Mouse (Mus musculus) myocyte (in vitro differentiated cells): ENCODE data around the gene Fcna. TPM values are rescaled to one million over a fixed set of nuclear protein-coding genes. Genes with fewer than 3 reads are reported as not detected.

Source experiments
- H3K27me3 ChIP-seq: one replicate; pipeline ENCODE4 v1.6.1; 2011; ENCODE audit not compliant: control insufficient read depth, insufficient read depth, insufficient read length
- H3K36me3 ChIP-seq: one replicate; pipeline ENCODE4 v1.6.1; 2011; ENCODE audit not compliant: control insufficient read depth, insufficient read depth
- H3K4me2 ChIP-seq: one replicate; pipeline ENCODE4 v1.6.1; 2011; ENCODE audit warnings: low read depth, control low read depth
- H3K4me3 ChIP-seq: one replicate; pipeline ENCODE4 v1.5.1; 2011; ENCODE audit warnings: mild to moderate bottlenecking, control low read depth, moderate library complexity
- H3K79me2 ChIP-seq: one replicate; pipeline ENCODE4 v1.6.1; 2011; ENCODE audit not compliant: control insufficient read depth, insufficient read depth
- H3ac ChIP-seq: one replicate; pipeline ENCODE4 v1.6.1; 2011; ENCODE audit not compliant: control insufficient read depth, insufficient read length
- CEBPB ChIP-seq: IDR thresholded peaks from 2 replicates; pipeline ENCODE4 v1.6.1; 2011; ENCODE audit warnings: mild to moderate bottlenecking, moderate library complexity; ENCODE audit not compliant: poor library complexity, insufficient read depth, severe bottlenecking
- E2F4 ChIP-seq: IDR thresholded peaks from one replicate; pipeline ENCODE4 v1.6.1; 2011; ENCODE audit warnings: mild to moderate bottlenecking, control low read depth, moderate library complexity; ENCODE audit not compliant: insufficient read depth
- MAX ChIP-seq: IDR thresholded peaks from one replicate; pipeline ENCODE4 v1.6.1; 2011; ENCODE audit warnings: low read depth, mild to moderate bottlenecking, control low read depth
- MYOD1 ChIP-seq, 3 experiments: IDR thresholded peaks; one replicate each; pipeline ENCODE4 v1.6.1; 2011; ENCODE audit warnings: control low read depth in 2 of 3, low read depth in 2 of 3, mild to moderate bottlenecking in 2 of 3, moderate library complexity in 1 of 3; ENCODE audit not compliant: insufficient read length in 2 of 3, control insufficient read depth in 1 of 3
- MYOG ChIP-seq, 3 experiments: IDR thresholded peaks; one replicate each; pipeline ENCODE4 v1.6.1; 2011; ENCODE audit warnings: control low read depth in 2 of 3, low read depth in 2 of 3, mild to moderate bottlenecking in 2 of 3; ENCODE audit not compliant: insufficient read length in 2 of 3, control insufficient read depth in 1 of 3, insufficient read depth in 1 of 3
- POLR2A ChIP-seq: IDR thresholded peaks from one replicate; pipeline ENCODE4 v1.6.1; 2011; ENCODE audit warnings: low read depth, mild to moderate bottlenecking, control low read depth, moderate library complexity; ENCODE audit not compliant: insufficient read length
- POLR2AphosphoS2 ChIP-seq: IDR thresholded peaks from one replicate; pipeline ENCODE4 v1.6.1; 2011; ENCODE audit warnings: low read depth, control low read depth; ENCODE audit not compliant: insufficient read length
- REST ChIP-seq: IDR thresholded peaks from one replicate; pipeline ENCODE4 v1.6.1; 2011; ENCODE audit warnings: mild to moderate bottlenecking, control low read depth, moderate library complexity; ENCODE audit not compliant: insufficient read depth, insufficient read length
- SRF ChIP-seq: IDR thresholded peaks from one replicate; pipeline ENCODE4 v1.6.1; 2011; ENCODE audit warnings: low read depth; ENCODE audit not compliant: control insufficient read depth, insufficient read length
- TCF12 ChIP-seq: IDR thresholded peaks from one replicate; pipeline ENCODE4 v1.6.1; 2011; ENCODE audit warnings: mild to moderate bottlenecking, control low read depth; ENCODE audit not compliant: poor library complexity, insufficient read depth, severe bottlenecking
- TCF3 ChIP-seq: IDR thresholded peaks from one replicate; pipeline ENCODE4 v1.6.1; 2011; ENCODE audit warnings: low read depth, control low read depth; ENCODE audit not compliant: insufficient read length
- USF1 ChIP-seq: IDR thresholded peaks from one replicate; pipeline ENCODE4 v1.6.1; 2011; ENCODE audit warnings: low read depth, mild to moderate bottlenecking, control low read depth, moderate library complexity
- polyA plus RNA-seq: library from polyadenylated mRNA; unstranded; fragments of >200 nt; fragmentation: generic; extraction: Trizol; gene quantifications from one replicate; pipeline ENCODE4 v1.2.1, GENCODE M21; 2012; ENCODE audit warnings: missing spikeins

Fcna gene
- polyA plus RNA-seq, 1 experiment: 0.10 TPM

GRCm38 (mm10) chr2:25661245-25661970 is 33.6 kb upstream of the Fcna start:
- TF ChIP-seq MYOD1 (IDR thresholded peaks at IDR 0.05; ENCODE audit: control insufficient read depth in 1 of 3, insufficient read length in 2 of 3, low read depth in 2 of 3): peak; percentile 1 to 86 (median 66)
- peak; percentile 14 to 69 (median 19) for TF ChIP-seq MYOG (IDR thresholded peaks at IDR 0.05; ENCODE audit: control insufficient read depth in 1 of 3, insufficient read depth in 1 of 3, insufficient read length in 2 of 3, low read depth in 2 of 3)
- no peak for TF ChIP-seq SRF
- TF ChIP-seq TCF3: no peak
- no peak for TF ChIP-seq POLR2AphosphoS2
- Histone ChIP-seq H3K4me3 (no peak overlapping the region), H3ac (no peak overlapping the region), H3K36me3 (no peaks in the 10 kb centered on the region), H3K79me2 (no peaks in the 10 kb centered on the region), H3K4me2 (peak overlapping the region; percentile 68), H3K27me3 (peaks cover 2% of the 10 kb centered on the region)

DNA sequence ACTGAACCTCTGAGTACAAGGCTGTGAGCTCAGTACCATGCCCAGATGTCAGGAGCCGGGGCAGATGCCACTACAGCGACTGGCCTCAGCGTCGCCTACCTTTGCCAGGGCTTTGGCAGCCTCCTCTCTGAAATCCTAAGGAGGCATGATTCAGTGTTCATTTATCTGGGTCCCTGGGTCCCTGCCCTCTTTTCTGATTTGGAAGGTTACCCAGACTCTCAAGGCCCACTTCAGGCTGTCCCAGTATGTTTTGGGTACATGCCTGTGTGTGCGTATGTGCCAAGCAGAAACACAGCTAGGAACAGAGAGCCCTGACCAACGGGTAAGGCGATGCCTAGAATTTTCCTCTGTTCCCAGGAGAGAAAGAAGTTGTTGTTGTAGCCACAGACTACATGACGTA is 32.4 kb upstream of the Fcna start:
- Histone ChIP-seq H3K36me3 (no peaks in the 10 kb centered on the region), H3K27me3 (peaks cover 12% of the 10 kb centered on the region), H3K79me2 (no peaks in the 10 kb centered on the region), H3ac (no peak overlapping the region), H3K4me2 (peak overlapping the region; percentile 68), H3K4me3 (no peak overlapping the region)
- TF ChIP-seq MYOD1 (IDR thresholded peaks at IDR 0.05; ENCODE audit: control insufficient read depth in 1 of 3, insufficient read length in 2 of 3, low read depth in 2 of 3) (no peak), MAX (no peak), SRF (no peak), USF1 (no peak), TCF12 (no peak)

DNA sequence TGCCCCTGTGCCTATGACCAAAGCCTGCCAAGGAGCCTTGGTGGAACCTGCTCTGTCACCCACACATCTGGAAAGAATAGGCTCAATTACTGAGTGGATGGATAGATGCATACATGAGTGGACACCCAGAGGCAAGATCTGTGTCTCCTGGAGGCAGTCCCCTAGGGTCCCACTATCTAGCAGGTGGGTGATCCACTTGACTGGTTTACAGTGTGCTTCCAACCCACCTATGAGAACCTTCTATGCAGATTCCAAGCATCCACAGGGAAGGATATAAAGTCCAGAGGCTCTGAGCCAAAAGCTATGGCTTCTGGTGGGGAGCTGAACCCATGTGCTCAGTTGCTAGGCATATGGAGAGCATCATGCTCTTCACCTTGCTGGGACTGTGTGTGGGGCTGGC is 29.8 kb upstream of the Fcna start, which contains the start of gene Lcn5:
Gene Lcn5 (plus strand): TSS at position 301 of the 400 bp plus-strand sequence.
- H3ac ChIP-seq: no peak within 1 kb of the TSS
- H3K4me2 ChIP-seq: no peak within 1 kb of the TSS
- TF ChIP-seq POLR2A (no peak), E2F4 (no peak), POLR2AphosphoS2 (no peak), USF1 (no peak), TCF3 (no peak), MAX (no peak), MYOD1 (IDR thresholded peaks at IDR 0.05; ENCODE audit: control insufficient read depth in 1 of 3, insufficient read length in 2 of 3, low read depth in 2 of 3) (no peak), SRF (no peak), CEBPB (no peak), TCF12 (no peak)

GRCm38 (mm10) chr2:25657246-25657645 is 29.4 kb upstream of the Fcna start:
- Histone ChIP-seq H3K4me2 (no peak overlapping the region), H3K27me3 (peaks cover 40% of the 10 kb centered on the region), H3K36me3 (no peaks in the 10 kb centered on the region), H3K79me2 (no peaks in the 10 kb centered on the region), H3ac (no peak overlapping the region), H3K4me3 (no peak overlapping the region)
- TF ChIP-seq E2F4 (no peak), POLR2AphosphoS2 (no peak), CEBPB (no peak), MAX (no peak), TCF12 (no peak), SRF (no peak), MYOG (IDR thresholded peaks at IDR 0.05; ENCODE audit: control insufficient read depth in 1 of 3, insufficient read depth in 1 of 3, insufficient read length in 2 of 3, low read depth in 2 of 3) (no peak), USF1 (no peak), POLR2A (no peak), MYOD1 (IDR thresholded peaks at IDR 0.05; ENCODE audit: control insufficient read depth in 1 of 3, insufficient read length in 2 of 3, low read depth in 2 of 3) (no peak), TCF3 (no peak), REST (no peak)

More for the DNA sequence above, 29.8 kb upstream of the Fcna start, which contains the start of gene Lcn5:
- no peaks in the 10 kb centered on the region for H3K79me2 ChIP-seq
- no peaks in the 10 kb centered on the region for H3K36me3 ChIP-seq
- H3K27me3 ChIP-seq: peaks cover 39% of the 10 kb centered on the region
- H3K4me3 ChIP-seq: no peak within 1 kb of the TSS

GRCm38 (mm10) chr2:25656691-25657090 is 28.9 kb upstream of the Fcna start:
- Histone ChIP-seq H3K4me3 (no peak overlapping the region), H3K4me2 (no peak overlapping the region), H3K79me2 (no peaks in the 10 kb centered on the region), H3K36me3 (no peaks in the 10 kb centered on the region), H3ac (no peak overlapping the region), H3K27me3 (peaks cover 40% of the 10 kb centered on the region)
- no peak for TF ChIP-seq POLR2A
- TF ChIP-seq MYOD1 (IDR thresholded peaks at IDR 0.05; ENCODE audit: control insufficient read depth in 1 of 3, insufficient read length in 2 of 3, low read depth in 2 of 3): no peak
- TF ChIP-seq MYOG (IDR thresholded peaks at IDR 0.05; ENCODE audit: control insufficient read depth in 1 of 3, insufficient read depth in 1 of 3, insufficient read length in 2 of 3, low read depth in 2 of 3): no peak
- no peak for TF ChIP-seq SRF
- no peak for TF ChIP-seq TCF3
- no peak for TF ChIP-seq TCF12
